ENCODE assay signal across 23 mouse cellular contexts in the genomic region with DNA sequence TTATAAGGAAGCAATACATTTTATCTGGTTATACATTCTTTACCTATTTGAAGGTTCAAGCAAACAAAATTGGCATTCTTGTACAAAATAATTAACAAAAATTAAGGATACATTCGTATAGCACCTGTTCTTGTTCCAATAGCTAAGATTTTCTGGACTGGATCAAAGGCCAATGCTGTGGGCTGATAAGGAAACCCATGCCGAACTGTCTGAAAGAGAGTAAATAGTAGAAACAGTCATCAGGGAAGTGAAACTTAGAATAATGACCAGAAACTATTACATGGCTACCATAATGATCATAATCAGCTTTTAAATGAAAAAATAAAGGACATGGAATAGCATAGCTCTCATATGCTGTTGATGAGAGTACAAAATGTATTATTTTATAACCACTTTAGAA. TPM values are rescaled to one million over a fixed set of nuclear protein-coding genes. Genes with fewer than 3 reads are reported as not detected.
"Had no signal": no experiment of that assay in that cellular context is flagged by ENCODE, and none has a peak within 500 bp of the region (broad histone marks: within the 10 kb centered on the region; RNA-seq: fewer than 3 reads in every experiment).

No protein-coding gene starts in this region.

- H3K4me2 ChIP-seq: liver, embryonic 13.5 days; liver, embryonic 15.5 days; lung, embryonic 14.5 days; midbrain, embryonic 12.5 days; neural tube, embryonic 12.5 days had no signal

- DNase-seq: liver, embryonic 13.5 days; liver, postnatal 0 days; lung, embryonic 14.5 days; lung, postnatal 10 days; lung, postnatal 4 days; midbrain, embryonic 14.5 days; right cerebral cortex, adult 18-20 months; right cerebral cortex, postnatal 25 days; right cerebral cortex, postnatal 4 days; spleen, adult 18-20 months; thymus, adult 2 months; thymus, postnatal 25 days; thymus, postnatal 4 days had no signal

- H3K9ac ChIP-seq: liver, embryonic 13.5 days; liver, embryonic 15.5 days; liver, postnatal 0 days; lung, embryonic 14.5 days; midbrain, embryonic 12.5 days; neural tube, embryonic 12.5 days had no signal

- H3K4me1 ChIP-seq: liver, embryonic 13.5 days; liver, embryonic 15.5 days; midbrain, embryonic 12.5 days; neural tube, embryonic 12.5 days had no signal

- H3K36me3 ChIP-seq: liver, embryonic 13.5 days; liver, embryonic 15.5 days; midbrain, embryonic 10.5 days; midbrain, embryonic 12.5 days; neural tube, embryonic 12.5 days had no signal

- H3K4me3 ChIP-seq: liver, embryonic 13.5 days; liver, embryonic 15.5 days; midbrain, embryonic 10.5 days; midbrain, embryonic 12.5 days; neural tube, embryonic 12.5 days had no signal

- H3K27ac ChIP-seq: liver, embryonic 13.5 days; liver, embryonic 15.5 days; midbrain, embryonic 10.5 days; midbrain, embryonic 12.5 days; neural tube, embryonic 12.5 days had no signal

- ATAC-seq: liver, postnatal 0 days had no signal

- H3K9me3 ChIP-seq: liver, embryonic 13.5 days; liver, embryonic 15.5 days; midbrain, embryonic 10.5 days; midbrain, embryonic 12.5 days; neural tube, embryonic 12.5 days had no signal

- H3K27me3 ChIP-seq: liver, embryonic 13.5 days; liver, embryonic 15.5 days; midbrain, embryonic 12.5 days; neural tube, embryonic 12.5 days had no signal

RNA-seq across cellular contexts. Expression of a gene that starts 39.8 kb away (rescaled TPM):
- total RNA-seq: megakaryocyte, adult 5-6 weeks; megakaryocyte-erythroid progenitor cell, adult 5-6 weeks; monocyte, adult 5-6 weeks; neutrophil, adult 5-6 weeks had no signal
- polyA plus RNA-seq: liver, postnatal 0 days; small intestine, adult 2 months; urinary bladder, adult 2 months had no signal
